Mouse (Mus musculus) gastrocnemius, postnatal 4 days (tissue): ENCODE measurements around the gene Abhd17c. TPM values are rescaled to one million over a fixed set of nuclear protein-coding genes. Genes with fewer than 3 reads are reported as not detected.

Experiments used
- DNase-seq, 2 experiments: peaks; one replicate each; pipeline ENCODE4 v3.0.0; 2021 to 2022; ENCODE audit warnings: low spot score in 2 of 2, mixed read lengths in 2 of 2
- total RNA-seq, 2 experiments: library from RNA; stranded (reverse); gene quantifications; 2 replicates each; pipeline ENCODE4 v1.2.3; 2021

The Abhd17c gene
- total RNA-seq, 2 experiments from 2014 or later = 17.2 to 18.2 TPM

DNA sequence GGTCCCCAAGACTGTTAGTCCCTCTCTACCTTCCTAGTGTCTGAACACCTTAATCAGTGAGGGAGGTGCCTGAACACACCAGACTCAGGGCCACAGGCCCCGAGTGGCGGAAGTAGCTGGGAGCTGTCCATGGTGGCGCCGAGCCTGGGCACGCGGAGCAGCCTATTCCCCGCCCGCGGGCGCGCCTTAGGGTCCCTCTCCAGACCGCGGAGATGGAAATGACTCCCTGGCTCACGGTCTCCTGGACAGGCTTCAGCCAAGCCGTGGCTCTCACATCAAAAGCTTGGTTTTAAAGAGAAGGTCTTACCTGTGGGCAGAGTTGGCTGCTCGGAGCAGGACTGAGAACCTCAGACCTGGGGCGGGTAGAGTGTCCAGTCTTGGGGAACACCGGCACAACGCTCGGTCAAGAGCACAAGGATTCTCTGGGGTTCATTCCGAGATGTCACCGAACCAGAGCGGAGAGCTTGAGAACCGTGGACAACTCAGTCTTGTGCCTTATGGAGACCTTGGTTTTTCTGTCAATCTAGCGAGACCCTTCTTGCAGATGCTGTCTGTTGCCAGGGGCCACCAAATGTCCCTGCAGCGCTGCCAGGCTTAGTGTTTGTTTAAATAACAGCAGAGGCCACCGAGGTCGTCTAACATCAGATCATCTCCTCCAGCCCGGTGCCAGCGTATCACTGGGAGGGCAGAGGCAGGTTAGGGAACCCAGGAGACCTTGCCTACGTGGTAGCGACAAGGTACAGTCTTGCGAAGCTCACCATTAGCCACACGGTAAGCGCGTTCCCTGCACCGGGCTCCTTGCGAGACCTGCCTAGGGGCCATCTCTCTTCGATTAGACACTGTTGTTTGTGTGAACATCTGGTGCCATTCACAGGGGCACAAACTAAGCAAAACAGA is 66.4 kb downstream of the Abhd17c start:
- peak; percentile 55 to 69 for DNase-seq

DNA sequence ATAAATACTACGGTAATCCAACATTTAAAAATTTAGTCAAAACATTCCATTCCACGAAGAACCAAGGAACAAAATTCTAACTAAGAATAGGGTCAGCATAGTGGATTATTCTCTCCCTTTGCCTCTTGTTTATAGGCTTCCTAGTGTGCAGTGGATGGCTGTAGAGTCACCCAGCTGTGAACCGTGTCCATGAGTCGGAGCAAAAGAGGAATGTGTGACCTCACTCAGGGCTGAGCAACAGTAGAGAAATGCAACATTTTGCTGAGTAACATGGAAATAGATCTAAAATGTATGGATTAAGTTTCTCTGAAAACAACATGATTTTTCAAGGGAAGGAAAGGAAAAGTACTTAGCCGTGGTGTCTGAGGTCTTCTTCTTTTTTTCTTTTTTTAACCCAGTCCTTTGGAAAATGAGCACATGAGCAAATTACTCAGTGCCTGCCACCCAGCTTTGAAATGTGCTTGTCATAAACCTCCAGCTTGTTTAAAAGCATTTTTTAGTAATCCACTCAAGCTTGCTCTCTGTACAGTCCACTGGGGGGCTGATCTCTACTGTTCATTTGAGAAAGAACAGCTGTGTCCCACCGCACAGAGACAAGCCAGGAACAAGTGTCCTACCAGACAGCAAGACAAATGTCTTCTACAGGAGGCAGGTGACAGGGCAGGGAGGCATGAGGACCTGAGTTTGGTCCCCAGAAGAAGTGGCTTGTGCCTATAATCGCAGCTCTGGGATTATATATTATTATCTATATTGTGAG is 74.3 kb downstream of the Abhd17c start:
- DNase-seq = no peak

DNA sequence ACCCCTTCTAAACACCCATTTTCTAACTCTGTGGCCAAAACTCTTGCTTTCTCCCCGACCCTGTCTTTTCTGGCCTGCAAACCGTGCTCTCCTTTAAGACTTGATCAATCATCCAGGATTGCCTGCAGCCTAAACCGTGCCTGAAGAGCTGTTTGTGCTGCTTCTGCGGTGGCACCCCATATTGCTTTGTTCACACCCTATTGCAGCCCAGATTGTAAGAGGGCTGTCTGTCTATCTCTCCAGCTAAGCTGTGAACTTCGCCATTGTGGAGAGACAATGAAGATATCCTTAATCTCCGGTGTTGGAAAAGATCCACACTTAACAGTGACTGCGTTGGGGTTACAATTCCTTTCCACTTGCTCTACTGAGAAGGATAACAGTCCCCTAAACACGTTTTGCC is 77.4 kb downstream of the Abhd17c start:
- no peak for DNase-seq

- DNase-seq = no peak
Measured at GRCm38 (mm10) chr7:84073856-84074255, 77.8 kb downstream of the Abhd17c start.

DNA sequence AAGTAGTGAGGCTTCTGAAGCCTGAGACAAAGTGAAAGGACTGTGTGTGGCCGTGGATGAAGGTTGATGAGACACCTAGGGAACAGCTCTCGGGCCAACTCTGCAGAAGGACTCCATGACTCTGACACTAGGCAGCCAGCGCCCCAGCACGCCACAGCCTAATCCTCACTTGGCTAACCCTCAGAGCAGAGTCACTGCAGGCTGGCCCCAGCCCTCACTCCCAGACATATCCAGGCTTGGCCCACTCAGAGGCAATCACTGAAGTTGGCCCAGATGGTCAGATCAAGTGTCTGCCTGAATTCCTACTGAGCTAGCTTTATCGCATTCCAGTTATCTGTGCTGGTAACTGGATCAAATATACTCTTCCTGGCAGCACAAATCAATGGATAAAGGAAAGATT is 82.8 kb downstream of the Abhd17c start:
- DNase-seq = peak in 1 of 2 experiments; percentile 56

GRCm38 (mm10) chr7:84059799-84060198 is 91.9 kb downstream of the Abhd17c start:
- DNase-seq = no peak

Other genes with a start within 250 kb of the Abhd17c start
- gene Cemip, start 65.4 kb downstream of the Abhd17c start, total RNA-seq = under 1 TPM; 0.62 to 0.69 TPM